Mouse (Mus musculus) erythroblast, embryonic 14.5 days (primary cell): Measurements from ENCODE around the gene Fgd2.

Experiments used
- GATA1 ChIP-seq: IDR thresholded peaks from 2 replicates; pipeline ENCODE4 v1.6.1; 2012; ENCODE audit warnings: low read length, inconsistent platforms, mixed read lengths
- TAL1 ChIP-seq: IDR thresholded peaks from 3 replicates; pipeline ENCODE4 v1.6.1; 2012; ENCODE audit warnings: low read length, inconsistent platforms, mixed read lengths

GRCm38 (mm10) chr17:29363109-29363508 lies 2.4 kb downstream of the Fgd2 start:
- no peak for TF ChIP-seq TAL1
- TF ChIP-seq GATA1 = no peak
